Comparison of ENCODE assay signal across 21 mouse cellular contexts in genomic region chr15:92092041-92092440, GRCm38 (mm10). TPM values are rescaled to one million over a fixed set of nuclear protein-coding genes. Genes with fewer than 3 reads are reported as not detected.
"Had no signal": no experiment of that assay in that cellular context is flagged by ENCODE, and none has a peak within 500 bp of the region (broad histone marks: within the 10 kb centered on the region; RNA-seq: fewer than 3 reads in every experiment).

No protein-coding gene starts in this region.

- H3K9ac ChIP-seq: kidney, embryonic 15.5 days; limb, embryonic 13.5 days; liver, embryonic 13.5 days; lung, embryonic 14.5 days; midbrain, embryonic 12.5 days; midbrain, embryonic 15.5 days; neural tube, embryonic 12.5 days; neural tube, embryonic 15.5 days had no signal

- H3K27me3 ChIP-seq: kidney, embryonic 15.5 days; limb, embryonic 13.5 days; liver, embryonic 13.5 days; midbrain, embryonic 12.5 days; midbrain, embryonic 15.5 days; neural tube, embryonic 12.5 days; neural tube, embryonic 15.5 days had no signal

- H3K9me3 ChIP-seq: kidney, embryonic 15.5 days; limb, embryonic 10.5 days; limb, embryonic 13.5 days; midbrain, embryonic 12.5 days; midbrain, embryonic 15.5 days; neural tube, embryonic 12.5 days; neural tube, embryonic 15.5 days had no signal

- DNase-seq: kidney, postnatal 10 days; kidney, postnatal 36 days; layer of hippocampus, postnatal 36 days; liver; liver, embryonic 13.5 days; lung, embryonic 14.5 days; right cerebral cortex, adult 18-20 months; right cerebral cortex, postnatal 14 days; right cerebral cortex, postnatal 4 days; thymus, adult 2 months; thymus, postnatal 14 days had no signal

- H3K4me3 ChIP-seq: kidney, embryonic 15.5 days; limb, embryonic 10.5 days; limb, embryonic 13.5 days; liver, embryonic 13.5 days; midbrain, embryonic 12.5 days; midbrain, embryonic 15.5 days; neural tube, embryonic 12.5 days; neural tube, embryonic 15.5 days had no signal

- ATAC-seq: lung, postnatal 0 days; midbrain, embryonic 15.5 days had no signal

- H3K36me3 ChIP-seq: kidney, embryonic 15.5 days; limb, embryonic 10.5 days; limb, embryonic 13.5 days; liver, embryonic 13.5 days; midbrain, embryonic 12.5 days; midbrain, embryonic 15.5 days; neural tube, embryonic 12.5 days; neural tube, embryonic 15.5 days had no signal

- H3K4me2 ChIP-seq: kidney, embryonic 15.5 days; limb, embryonic 13.5 days; liver, embryonic 13.5 days; lung, embryonic 14.5 days; midbrain, embryonic 12.5 days; midbrain, embryonic 15.5 days; neural tube, embryonic 12.5 days; neural tube, embryonic 15.5 days had no signal

- H3K27ac ChIP-seq: kidney, embryonic 15.5 days; limb, embryonic 10.5 days; limb, embryonic 13.5 days; liver, embryonic 13.5 days; macrophage; midbrain, embryonic 12.5 days; midbrain, embryonic 15.5 days; neural tube, embryonic 12.5 days; neural tube, embryonic 15.5 days; stomach, postnatal 0 days had no signal

- H3K4me1 ChIP-seq: limb, embryonic 13.5 days; liver, embryonic 13.5 days had no signal

RNA-seq across cellular contexts. Expression of gene Cntn1, which starts 41.1 kb away (rescaled TPM):
- polyA plus RNA-seq: macrophage had no signal
